Mouse (Mus musculus): ENCODE results near the gene Saal1.
"Not testable (repeated sequence)": the region's sequence is repeated elsewhere in the genome, so short reads cannot be mapped to it uniquely, and the experiment has no call there.

Gene Saal1

GRCm38 (mm10) chr7:46710390-46710844 is at the start of gene Saal1:
Gene Saal1 (minus strand): TSS chr7:46710680.
- peak; percentile 79 for DNase-seq (ENCODE audit: low spot score)

DNA sequence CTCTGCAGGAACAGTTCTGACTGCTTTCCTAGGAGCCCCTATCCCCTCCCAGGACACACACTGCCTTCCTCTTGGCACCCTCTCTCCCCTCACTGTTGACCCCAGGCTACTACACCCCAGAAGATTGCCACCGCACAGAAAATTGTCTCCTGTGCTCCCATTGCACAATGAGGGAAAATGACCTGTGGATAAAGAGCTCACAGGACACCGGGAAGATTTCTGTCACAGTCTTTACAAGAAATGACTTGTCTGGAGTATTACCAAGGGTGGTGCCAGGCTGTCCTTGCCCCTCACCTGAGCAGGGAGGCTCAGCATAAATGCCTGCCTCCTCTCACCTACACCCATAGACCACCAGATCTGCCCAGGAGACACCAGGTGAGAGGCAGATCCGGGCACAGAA is 41.0 kb upstream of the Saal1 start, which contains the start of gene Saa2:
Saa2 (plus strand) TSS at position 301 of the 400 bp plus-strand sequence.
- DNase-seq (ENCODE audit: low spot score) = no peak

GRCm38 (mm10) chr7:46748459-46748858 is 38.0 kb upstream of the Saal1 start:
- DNase-seq (ENCODE audit: low spot score) = peak; percentile 70

GRCm38 (mm10) chr7:46746381-46746780 is 35.9 kb upstream of the Saal1 start:
- peak; percentile 80 for DNase-seq (ENCODE audit: low spot score)

DNA sequence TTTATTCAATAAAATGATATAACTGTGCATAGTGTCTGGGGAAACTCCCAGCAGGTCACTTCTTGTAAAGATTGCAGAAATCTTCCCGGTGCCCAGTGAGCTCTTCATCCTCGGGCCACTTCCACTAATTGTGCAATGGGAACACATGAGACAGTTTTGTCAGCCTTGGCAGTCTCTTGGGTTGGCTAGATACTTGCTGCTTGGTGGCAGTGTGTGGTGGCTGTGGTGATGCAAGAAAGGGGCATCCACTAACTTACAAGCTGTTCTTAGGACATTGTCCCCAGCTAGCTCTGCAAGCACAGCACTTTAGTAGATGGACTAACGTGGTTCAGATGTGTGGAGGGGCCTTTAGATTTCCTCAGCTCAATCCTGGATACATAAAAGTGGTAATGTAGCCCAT is 35.3 kb upstream of the Saal1 start:
- DNase-seq (ENCODE audit: low spot score) = peak; percentile 91

DNA sequence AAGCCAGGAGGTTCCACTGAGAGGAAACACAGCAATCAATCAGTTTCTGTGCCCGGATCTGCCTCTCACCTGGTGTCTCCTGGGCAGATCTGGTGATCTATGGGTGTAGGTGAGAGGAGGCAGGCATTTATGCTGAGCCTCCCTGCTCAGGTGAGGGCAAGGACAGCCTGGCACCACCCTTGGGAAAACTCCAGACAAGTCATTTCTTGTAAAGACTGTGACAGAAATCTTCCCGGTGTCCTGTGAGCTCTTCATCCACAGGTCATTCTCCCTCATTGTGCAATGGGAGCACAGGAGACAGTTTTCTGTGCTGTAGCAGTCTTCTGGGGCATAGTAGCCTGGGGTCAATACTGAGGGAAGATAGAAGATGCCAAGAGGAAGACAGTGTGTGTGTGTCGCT is 32.4 kb upstream of the Saal1 start, which contains the start of gene Saa1:
Saa1 (minus strand) TSS at position 101 of the 400 bp plus-strand sequence.
- not testable (repeated sequence) for DNase-seq (ENCODE audit: low spot score)

GRCm38 (mm10) chr7:46740041-46740440 is 29.6 kb upstream of the Saal1 start:
- not testable (repeated sequence) for DNase-seq (ENCODE audit: low spot score)

DNA sequence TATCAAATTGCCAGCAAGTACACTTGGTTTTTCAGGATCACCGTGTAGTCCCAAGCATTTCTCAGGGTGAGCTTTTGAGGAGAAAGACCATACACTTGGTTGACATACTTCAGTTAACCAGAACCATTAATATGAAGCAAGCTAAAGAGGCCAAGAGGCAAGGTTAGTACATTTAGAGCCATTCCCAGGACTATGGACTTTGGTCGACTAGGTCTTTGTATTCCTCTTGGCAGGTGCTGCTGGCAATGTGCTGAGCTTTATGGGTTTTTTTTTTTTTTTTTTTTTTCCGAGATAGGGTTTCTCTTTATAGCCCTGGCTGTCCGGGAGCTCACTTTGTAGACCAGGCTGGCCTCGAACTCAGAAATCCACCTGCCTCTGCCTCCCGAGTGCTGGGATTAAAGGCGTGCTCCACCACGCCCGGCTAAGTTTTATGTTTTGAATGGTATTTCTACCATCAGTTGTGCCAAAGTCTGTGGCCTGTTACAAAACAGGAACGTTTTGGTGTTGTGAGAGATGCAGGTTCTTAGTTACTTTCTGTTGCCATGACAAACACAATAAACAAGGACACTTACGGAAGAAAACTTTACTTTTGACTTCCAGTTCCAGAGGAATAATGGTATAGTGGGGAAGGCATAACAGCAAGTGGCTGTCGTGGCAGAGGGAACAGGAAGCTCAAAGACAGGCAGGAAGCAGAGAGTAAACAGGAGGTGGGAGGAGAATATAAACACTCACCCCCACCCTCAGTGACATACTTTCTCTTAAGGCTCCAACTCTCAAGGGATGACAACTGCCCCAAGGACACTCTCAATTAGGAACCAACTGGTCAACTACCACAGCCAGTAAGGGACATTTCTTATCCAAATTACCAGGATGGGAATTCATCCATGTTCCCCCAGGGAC is 28.3 kb upstream of the Saal1 start:
- no peak for DNase-seq (ENCODE audit: low spot score)

DNA sequence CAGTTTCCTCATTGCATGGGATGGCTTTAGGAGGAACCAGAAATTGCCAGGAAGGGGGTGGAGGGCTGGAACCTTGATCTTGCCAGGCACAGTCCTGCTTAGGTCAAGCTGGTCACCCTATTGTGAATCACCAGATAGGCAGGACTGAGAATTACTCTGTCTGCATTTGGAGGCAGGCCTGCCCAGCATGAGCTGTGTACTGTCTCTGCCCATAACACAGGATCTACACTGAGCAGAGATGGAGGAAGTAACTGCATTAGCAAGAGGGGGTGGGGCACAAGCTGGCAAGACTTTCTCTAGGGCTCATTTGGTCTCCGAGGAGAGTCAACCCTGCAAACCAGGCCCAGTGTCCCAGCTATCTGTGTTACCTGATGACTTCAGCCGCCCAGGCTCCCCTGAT is 24.5 kb upstream of the Saal1 start:
- no peak for DNase-seq (ENCODE audit: low spot score)

GRCm38 (mm10) chr7:46732458-46732857 is 22.0 kb upstream of the Saal1 start, which contains the start of gene Saa4:
Gene Saa4 (minus strand): TSS chr7:46732603.
- DNase-seq (ENCODE audit: low spot score) = no peak

DNA sequence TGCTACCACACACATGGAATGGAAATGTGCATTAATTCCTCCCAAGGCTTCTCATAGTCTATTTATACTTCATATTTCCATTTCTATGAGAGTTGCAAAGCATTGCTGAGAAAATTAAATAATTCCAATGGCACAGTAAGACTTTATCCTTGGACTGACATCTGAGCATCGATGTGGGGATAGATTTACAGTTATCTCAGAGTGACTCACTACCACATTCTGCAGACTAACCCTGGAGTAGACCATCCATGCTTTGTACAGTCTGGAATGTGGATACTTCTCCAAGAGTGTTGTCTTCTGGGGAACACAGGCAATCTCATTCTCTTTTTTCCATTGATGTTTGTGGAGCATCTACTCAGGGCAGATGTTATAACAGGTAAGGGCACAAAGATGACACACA is 17.1 kb upstream of the Saal1 start:
- DNase-seq (ENCODE audit: low spot score) = no peak

GRCm38 (mm10) chr7:46724396-46724795 is 13.9 kb upstream of the Saal1 start:
- DNase-seq (ENCODE audit: low spot score) = no peak

GRCm38 (mm10) chr7:46723849-46724248 is 13.4 kb upstream of the Saal1 start:
- no peak for DNase-seq (ENCODE audit: low spot score)

DNA sequence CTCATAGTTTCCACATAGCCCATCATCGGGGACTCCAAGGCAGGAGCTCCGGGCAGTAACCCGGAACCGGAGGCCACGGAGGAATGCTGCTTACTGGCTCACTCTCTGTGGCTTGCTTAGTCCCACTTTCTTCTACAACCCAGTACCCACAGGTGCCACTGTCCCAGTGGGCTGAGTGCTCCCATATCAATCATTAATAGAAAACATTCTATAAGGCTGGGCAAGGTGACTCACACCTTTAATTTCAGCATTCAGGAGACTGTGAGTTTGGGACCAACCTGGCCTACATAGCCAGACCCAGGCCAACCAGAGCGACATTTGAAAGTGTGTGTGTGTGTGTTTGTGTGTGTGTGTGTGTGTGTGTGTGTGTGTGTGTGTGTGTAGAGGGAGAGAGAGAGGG is 12.9 kb upstream of the Saal1 start:
- no peak for DNase-seq (ENCODE audit: low spot score)

GRCm38 (mm10) chr7:46720460-46720859 is 10.0 kb upstream of the Saal1 start:
- no peak for DNase-seq (ENCODE audit: low spot score)

- peak; percentile 89 for DNase-seq (ENCODE audit: low spot score)
These were observed 9.0 kb upstream of the Saal1 start for GRCm38 (mm10) chr7:46719526-46719925.

GRCm38 (mm10) chr7:46718591-46719270 is 8.3 kb upstream of the Saal1 start:
- no peak for DNase-seq (ENCODE audit: low spot score)

- peak; percentile 90 for DNase-seq (ENCODE audit: low spot score)
These were observed 6.4 kb upstream of the Saal1 start for GRCm38 (mm10) chr7:46716897-46717296.

GRCm38 (mm10) chr7:46715600-46715999 is 5.1 kb upstream of the Saal1 start, which contains the start of gene Saa3:
Gene Saa3 (minus strand): TSS chr7:46715700.
- no peak for DNase-seq (ENCODE audit: low spot score)

DNA sequence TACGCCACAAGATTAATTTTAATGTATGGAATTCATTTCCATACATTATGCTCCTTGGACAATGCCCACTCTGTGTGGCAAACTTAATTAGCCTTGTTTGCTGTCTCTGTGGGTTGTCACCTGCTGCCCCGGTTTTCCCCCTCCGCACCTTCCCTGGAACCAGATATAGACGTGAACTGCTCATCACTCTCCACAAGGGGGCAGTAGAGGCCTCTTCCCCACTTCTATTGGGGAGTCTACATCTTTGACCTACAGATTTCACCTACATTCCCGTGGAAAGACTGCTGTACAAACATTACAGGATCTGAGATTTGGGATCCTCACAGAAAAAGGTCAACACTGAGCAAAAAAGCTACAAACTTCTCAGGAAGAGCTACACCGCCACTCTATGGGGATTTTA is 4.0 kb upstream of the Saal1 start:
- DNase-seq (ENCODE audit: low spot score) = peak; percentile 76

DNA sequence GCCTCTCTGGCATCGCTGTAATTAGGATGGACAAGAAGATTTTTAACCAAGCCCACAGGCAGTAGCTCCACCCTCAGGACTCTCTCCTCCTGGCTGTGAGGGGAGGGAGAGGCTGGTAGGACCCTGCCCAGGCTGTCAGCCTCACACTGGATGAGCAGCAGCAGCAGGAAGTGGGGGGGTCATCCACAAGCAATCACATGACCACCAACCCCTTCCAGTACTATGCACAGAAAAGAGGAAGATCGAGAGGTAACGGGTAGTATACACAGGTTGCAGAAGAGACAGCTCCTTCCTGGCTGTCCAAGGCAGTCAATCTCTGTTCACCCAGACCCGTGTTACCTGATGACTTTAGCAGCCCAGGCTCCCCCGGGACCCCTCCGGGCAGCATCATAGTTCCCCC is 1.8 kb upstream of the Saal1 start:
- DNase-seq (ENCODE audit: low spot score) = no peak

- DNase-seq (ENCODE audit: low spot score) = no peak
These were observed 9.9 kb downstream of the Saal1 start for GRCm38 (mm10) chr7:46700521-46701025.

DNA sequence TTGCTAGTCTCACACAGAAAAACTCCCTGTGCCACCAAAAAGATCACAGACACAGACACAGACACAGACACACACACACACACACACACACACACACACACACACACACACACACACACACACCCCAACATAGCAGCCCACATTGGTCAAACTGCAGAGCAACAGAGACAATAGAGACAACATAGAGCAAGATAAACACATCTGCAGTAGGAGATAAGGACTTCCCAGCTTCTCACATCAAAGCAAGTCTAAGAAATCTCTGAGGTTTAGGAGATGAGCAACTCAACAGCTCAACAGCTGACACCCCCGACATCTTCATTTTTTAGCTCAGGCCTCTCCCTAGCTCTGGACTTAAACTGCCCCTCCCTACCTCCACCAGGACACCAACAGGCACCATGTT is 13.7 kb downstream of the Saal1 start:
- no peak for DNase-seq (ENCODE audit: low spot score)

Measured in adipocyte (in vitro differentiated cells).